Mouse (Mus musculus): ENCODE measurements at regions not wholly inside any gene's neighbourhood (a gene's known extent, or its start where the extent isn't known, plus 50 kb on each side); places are given as distances from the start of the nearest gene placed in this dataset.

DNA sequence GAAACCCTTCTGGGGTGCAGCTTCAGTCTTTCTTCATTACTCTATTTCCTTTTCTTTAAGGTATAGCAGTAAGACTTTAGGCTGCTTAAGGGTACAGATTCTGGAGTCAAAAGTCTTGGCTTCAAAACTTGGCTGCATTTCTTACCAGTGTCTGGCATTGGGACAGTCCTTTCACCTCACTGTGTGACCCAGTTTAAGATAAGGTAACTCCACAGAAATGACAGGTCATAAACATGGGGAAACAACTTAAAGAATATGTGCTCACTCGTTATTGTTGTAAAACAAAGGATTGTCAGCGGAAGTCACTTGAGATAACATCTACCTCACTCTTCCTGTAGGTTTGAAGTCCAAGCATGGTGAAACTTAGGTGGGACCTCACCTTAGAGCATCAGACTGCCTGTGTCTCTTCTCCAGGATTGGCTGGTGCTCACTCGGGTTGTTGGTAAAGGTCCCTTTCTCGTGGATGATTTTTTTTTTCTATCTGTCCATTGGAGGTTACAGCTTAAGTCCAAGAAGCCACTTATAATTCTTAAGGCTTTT lies 150.4 kb downstream of the Prr30 start:
- TF ChIP-seq CTCF (IDR thresholded peaks at IDR 0.05 in 2 of 3, conservative IDR thresholded peaks at IDR 0.05 in 1 of 3; ENCODE audit: control insufficient read depth in 1 of 3, insufficient read depth in 1 of 3, low read depth in 2 of 3, low read length in 3 of 3, poor library complexity in 1 of 3, severe bottlenecking in 1 of 3): no peak
- no peak for TF ChIP-seq MAZ (IDR thresholded peaks at IDR 0.05; ENCODE audit: low read depth, low read length)
- TF ChIP-seq RCOR1 (IDR thresholded peaks at IDR 0.05; ENCODE audit: low read depth, low read length): no peak
- no peak for TF ChIP-seq MYB (IDR thresholded peaks at IDR 0.05; ENCODE audit: low read depth, low read length)
- TF ChIP-seq POLR2A (IDR thresholded peaks at IDR 0.05; ENCODE audit: control insufficient read depth in 1 of 2, insufficient read depth in 1 of 2, low read depth in 1 of 2, low read length in 2 of 2, poor library complexity in 1 of 2): no peak
- TF ChIP-seq TBP (IDR thresholded peaks at IDR 0.05; ENCODE audit: low read depth, low read length): no peak
- TF ChIP-seq ZKSCAN1 (IDR thresholded peaks at IDR 0.05; ENCODE audit: low read depth, low read length): no peak
- TF ChIP-seq HCFC1 (IDR thresholded peaks at IDR 0.05; ENCODE audit: low read depth, low read length): no peak
- TF ChIP-seq MXI1 (IDR thresholded peaks at IDR 0.05; ENCODE audit: low read depth, low read length): no peak
- no peak for TF ChIP-seq ETS1 (IDR thresholded peaks at IDR 0.05; ENCODE audit: low read depth, low read length)
- no peak for TF ChIP-seq TAL1 (IDR thresholded peaks at IDR 0.05; ENCODE audit: low read length)
- no peak for TF ChIP-seq EP300 (IDR thresholded peaks at IDR 0.05; ENCODE audit: low read depth in 1 of 2, low read length in 2 of 2)
- TF ChIP-seq CHD1 (IDR thresholded peaks at IDR 0.05; ENCODE audit: low read depth, low read length): no peak
